Mouse (Mus musculus) neutrophil, adult 5-6 weeks (primary cell): ENCODE results near the gene Cox4i2. TPM values are rescaled to one million over a fixed set of nuclear protein-coding genes. Genes with fewer than 3 reads are reported as not detected.

Experiments
- ATAC-seq: fragments of 151-379, 151-347 bp; 2 replicates; pipeline ENCODE4 v1.8.0; 2017; ENCODE audit warnings: mild to moderate bottlenecking, moderate TSS enrichment; ENCODE audit not compliant: insufficient number of reproducible peaks, poor library complexity, low FRiP score, severe bottlenecking; ENCODE audit errors: extremely low read depth
- total RNA-seq: library from RNA; stranded (forward); fragments of 200-1000 nt; gene quantifications from 2 replicates; pipeline ENCODE4 v1.2.3, GENCODE M21; 2017

Gene Cox4i2
- total RNA-seq, 1 experiment from 2014 or later, result not detected

DNA sequence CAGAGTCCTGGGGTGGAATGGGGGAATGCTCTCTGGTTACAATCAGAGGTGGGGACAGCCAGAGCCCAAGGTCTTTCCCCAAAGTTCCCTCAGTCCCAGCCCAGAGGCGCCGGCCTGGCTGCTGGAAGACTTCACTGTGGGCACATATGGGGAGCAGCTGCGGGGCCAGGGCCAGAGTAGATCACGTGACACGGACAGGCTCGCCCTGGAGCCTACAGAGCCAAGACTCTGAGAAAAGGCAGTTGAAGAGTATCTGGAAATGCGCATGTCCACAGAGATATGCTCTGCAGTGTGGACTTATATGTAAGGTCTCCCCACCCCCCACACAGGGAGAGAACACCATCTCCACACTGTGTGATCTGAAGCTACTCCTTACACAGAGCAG is 24.3 kb upstream of the Cox4i2 start:
- ATAC-seq, result no peak

DNA sequence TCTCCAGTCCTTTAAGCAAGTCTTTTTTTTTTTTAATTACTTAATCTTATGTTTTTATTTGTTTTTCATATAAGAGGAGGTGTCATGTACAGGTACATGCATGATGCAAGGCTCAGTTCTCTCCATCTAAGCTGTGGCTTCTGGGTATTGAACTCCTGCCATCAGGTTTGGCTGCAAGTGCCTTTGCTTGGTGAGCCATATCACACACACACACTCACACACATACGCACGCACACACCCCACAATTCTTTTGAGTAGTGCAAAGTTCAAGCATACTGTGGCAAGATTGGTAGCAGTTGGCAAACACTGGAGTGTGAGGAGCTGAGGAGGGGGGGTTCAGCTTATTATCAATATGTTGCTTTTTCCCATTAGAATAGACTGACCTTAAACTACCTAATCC is 20.8 kb upstream of the Cox4i2 start:
- ATAC-seq, result no peak

DNA sequence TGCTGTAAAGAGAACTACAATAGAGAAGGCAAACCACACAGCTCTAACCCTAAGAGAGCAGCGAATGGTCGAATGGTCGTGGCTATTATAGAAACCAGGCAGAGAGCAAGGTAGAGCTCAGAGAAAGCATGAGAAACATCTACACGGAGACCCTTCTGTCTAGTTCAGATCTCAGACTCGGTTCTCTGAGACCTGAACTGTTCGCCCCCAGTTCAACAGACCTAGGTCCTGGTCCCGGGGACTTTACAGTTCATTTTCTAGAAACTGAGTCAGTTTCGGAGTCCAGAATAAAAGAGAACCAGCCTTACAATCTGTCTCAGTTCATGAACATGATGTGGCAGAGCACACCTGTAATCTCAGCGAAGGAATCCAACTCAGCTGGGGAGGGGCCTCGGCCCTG is 19.5 kb upstream of the Cox4i2 start:
- no peak for ATAC-seq

DNA sequence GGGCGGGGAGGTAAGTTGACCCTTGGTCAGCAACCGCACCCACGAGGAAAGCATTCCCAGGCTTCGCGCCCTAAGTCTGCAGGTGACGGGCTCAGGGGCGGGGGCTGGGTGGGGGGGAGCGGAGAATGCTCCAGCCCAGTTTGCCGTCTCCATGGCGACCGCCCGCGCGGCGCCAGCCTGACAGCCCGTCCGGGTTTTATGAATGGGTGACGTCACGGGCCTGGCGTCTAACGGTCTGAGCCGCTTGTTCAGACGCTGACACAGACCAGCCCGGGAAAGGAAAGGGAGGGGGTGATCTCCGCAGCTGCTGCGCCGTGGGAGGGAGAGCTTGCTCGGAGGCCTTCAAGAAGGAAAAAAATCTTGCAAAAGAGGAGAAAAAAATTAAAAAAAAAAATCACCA is 19.0 kb upstream of the Cox4i2 start:
- ATAC-seq, result 0 out of 2 replicates have a peak, but pooled peaks have one; percentile 21

DNA sequence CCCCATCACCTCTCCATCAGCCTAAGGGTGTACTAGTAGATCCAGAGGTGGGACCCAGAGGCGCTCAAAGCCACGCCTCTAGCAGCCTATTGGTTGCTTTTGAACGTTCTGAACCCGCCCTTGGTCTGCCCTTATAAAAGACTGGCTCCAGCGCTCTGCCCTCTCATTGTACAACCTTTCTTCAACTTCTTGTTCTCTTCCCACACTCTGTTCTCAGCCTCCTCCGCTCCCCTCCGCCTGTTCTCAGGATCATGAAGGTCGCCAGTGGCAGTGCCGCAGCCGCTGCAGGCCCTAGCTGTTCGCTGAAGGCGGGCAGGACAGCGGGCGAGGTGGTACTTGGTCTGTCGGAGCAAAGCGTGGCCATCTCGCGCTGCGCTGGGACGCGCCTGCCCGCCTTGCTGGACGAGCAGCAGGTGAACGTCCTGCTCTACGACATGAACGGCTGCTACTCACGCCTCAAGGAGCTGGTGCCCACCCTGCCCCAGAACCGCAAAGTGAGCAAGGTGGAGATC is 17.8 kb upstream of the Cox4i2 start, which contains the start of gene Id1:
Gene Id1, plus strand, starts transcription at position 162 of the 512 bp plus-strand sequence.
- peak; percentile 78 for ATAC-seq

DNA sequence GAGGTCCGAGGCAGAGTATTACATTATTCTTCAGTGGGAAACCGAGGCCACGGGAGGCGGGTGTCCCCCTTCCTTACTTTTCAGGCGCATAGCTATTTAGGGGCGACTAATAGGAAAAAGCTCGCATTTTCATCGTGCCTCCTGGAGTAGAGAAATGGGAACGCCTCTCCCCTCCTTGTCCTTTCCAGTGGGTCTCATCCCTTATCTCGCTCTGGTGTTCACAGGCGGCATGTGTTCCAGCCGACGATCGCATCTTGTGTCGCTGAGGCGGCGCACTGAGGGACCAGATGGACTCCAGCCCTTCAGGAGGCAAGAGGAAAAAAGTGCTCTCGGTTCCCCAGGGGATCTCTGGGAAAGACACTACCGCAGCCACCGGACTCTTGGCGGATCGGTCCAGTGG is 17.2 kb upstream of the Cox4i2 start:
- ATAC-seq, result no peak

DNA sequence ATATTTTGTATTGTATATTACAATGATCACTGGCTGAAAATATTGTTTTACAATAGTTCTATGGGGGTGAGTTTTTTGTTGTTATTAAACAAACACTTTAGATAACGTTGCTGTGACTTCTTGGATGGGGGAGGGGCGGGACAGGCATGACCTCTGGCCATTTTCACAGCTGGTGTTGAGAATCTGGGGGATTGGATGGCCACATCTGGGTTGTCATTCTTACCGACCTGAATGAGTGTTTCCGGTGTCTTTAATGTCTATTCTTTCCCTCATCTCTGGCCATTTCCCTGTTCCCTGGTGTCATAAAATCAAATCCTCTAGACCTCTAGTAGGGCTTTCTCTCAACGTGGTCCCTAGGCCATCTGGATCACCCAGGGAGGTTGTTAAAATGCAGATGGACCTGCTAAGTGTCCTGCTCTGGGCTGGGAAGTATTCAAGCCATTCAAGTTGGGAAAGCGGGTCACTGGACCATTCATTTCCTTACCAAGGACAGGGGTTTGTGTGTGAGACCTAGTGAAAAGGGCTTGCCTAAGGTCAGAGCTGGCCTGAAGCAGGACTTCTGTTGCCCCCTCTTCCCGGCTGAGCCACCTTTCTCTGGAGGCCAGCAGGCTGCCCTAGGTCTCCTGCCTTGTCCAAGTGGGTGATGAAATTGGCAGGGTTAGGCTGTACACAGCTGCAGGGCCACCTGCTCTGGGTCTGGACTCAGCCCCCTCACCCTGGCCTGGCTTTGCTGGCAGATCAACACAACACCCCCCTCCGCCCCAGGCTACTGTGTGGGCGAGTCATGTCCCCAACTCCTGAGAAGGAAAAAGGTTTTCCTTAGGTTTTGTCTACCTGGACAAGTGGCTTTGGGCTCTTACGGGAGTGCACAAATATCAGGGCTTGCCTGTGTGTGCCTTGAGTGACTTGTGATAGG is 16.4 kb upstream of the Cox4i2 start:
- no peak for ATAC-seq

DNA sequence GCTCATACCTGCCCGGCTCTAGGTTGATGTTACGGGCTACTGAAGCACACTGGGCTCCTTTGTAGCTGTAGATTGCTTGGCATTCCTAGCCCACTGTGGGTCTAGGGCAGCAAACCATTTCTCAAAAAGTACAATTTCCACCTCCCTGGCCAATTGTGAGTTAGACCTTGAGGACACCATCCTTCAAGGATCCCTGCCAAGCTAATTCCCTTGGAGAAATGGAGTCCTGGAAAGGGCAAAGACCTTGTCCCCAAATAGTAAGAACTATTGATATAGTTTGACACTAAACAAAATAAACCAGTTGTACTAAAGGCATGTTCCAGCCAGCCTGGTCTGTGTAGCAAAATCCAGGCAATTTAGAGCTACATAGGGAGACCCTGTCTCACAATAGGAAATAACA is 15.6 kb upstream of the Cox4i2 start:
- ATAC-seq, result no peak

DNA sequence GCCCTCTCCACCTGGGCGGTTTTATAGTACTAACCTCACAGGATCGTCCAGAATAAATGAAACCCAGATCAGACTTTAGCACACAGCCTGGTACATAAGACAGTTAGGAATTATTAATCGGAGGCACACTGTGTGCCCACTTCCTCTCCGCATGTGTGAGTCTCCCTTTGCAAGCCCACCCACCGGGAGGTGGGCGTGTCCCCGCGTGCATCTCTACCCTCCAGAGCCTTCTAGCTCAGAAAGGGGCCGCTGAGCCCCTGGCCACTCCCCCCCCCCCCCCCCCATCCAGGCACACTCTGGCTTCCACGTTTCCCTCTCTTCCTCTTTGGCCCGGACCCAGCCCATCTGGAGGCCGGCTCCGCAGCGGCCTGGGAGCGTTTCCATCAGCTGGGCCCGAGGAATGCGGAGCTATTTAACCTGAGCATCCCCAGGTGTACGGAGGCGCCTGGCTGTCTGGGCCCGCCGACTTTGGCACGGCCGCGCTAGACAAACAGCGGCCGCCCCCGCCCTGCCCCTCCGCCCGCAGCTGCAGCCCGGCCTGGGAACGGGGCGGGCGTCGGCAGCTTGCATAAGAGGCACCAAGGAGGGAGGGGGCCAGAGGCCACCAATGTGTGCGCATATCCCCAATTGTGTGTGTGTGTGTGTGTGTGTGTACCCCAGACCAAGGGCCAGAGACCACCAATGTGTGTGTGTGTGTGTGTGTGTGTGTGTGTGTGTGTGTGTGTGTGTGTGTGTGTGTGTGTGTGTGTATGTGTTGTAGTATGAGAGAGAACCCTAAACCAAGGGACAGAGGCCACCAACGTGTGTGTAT is 14.7 kb upstream of the Cox4i2 start:
- ATAC-seq, result no peak

DNA sequence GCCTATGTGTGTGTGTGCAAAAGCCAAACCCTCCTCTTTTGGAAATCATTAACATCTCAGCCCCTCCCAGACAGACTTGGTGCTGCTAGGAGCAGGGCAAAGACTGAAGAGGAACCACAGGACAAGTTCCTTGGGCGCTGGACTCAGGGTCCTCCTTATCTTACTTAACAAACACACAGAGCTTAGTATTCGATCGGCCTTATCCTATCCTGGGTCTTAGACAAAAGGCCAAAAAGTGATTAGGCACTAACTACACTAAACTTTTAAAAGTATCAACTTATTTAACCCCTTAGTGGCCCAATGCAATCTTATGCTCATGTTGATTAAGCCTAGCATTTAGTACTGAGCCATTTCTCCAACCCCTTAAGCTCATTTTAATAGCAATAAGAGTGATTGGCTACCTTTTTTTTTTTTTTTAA is 14.1 kb upstream of the Cox4i2 start:
- ATAC-seq, result no peak

DNA sequence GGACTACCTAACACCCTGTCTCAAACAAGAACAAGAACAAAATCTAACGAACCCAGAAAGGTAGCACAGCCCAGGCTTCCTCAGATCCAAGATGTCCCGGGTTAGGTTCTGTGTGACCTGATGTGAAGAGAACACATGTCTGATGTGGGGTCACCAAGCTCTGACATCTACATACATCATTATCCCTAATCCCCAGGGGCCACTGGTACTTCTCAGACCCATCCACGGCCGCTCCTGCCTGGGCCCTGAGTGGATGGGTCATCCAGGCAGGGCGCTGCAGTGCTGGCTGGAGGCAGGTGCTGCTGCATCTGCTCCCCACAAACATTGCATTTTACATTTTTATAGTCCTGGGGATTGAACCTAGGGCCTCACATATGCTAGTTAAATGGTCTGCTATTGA is 13.5 kb upstream of the Cox4i2 start:
- ATAC-seq, result no peak

DNA sequence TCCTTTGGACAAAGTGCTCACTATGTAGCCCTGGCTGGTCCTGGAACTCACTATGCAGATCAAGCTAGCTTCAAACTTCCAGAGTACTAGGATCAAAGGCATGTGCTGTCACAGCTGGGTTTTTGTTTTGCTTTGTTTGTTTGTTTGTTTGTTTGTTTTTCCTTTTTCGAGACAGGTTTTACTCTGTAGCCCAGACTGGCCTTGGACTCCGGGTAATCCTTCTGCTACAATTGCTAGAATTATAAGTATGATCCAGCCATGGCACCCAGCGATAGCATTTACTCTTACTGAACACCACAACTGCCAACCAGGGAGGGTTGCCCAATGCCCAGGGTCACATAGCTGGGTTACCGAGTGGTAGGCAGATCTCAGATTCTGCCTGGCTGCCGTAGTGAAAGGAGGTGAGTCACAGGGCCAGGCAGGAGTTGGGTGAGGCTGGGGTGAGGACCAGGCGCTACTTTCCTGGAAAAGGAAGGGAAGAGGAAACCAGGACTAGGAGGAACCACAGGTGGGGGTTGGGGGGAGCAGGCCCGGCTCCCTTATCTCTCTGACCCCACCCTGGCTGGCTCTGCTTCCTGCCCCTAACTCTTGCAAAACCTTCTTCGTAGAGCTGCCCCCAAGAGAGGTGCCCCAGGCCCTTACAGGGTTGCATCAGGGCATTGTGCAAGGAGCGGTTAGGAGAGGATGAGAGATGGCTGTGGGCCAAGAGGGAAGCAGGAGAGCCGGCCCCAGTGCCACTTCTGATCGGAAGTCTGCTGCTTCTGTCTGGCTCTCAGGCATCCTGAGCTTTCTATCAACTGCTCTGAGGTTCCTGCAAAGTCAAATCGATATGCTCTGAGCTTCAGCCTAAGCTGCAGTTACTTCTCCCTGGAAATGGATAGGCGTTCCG is 12.6 kb upstream of the Cox4i2 start:
- ATAC-seq, result peak; percentile 58

DNA sequence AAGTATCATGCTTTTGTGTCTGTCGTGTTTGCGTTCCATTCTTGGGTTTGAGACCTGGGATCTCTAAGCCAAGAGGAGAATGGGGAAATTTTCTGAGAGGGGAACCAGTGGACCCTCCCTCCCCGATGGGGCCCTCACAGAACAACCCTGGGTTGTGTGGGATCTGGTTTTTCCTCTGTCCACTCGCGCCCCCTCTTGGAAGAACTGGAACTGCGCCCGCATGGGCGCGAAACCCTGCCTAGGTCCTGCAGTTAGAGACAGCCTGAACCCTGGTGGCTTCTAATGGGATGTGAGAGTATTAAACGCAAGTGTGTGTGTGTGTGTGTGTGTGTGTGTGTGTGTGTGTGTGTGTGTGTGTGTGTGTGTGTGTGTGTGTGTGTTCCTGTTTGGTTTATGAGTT is 11.5 kb upstream of the Cox4i2 start:
- ATAC-seq, result peak; percentile 48

DNA sequence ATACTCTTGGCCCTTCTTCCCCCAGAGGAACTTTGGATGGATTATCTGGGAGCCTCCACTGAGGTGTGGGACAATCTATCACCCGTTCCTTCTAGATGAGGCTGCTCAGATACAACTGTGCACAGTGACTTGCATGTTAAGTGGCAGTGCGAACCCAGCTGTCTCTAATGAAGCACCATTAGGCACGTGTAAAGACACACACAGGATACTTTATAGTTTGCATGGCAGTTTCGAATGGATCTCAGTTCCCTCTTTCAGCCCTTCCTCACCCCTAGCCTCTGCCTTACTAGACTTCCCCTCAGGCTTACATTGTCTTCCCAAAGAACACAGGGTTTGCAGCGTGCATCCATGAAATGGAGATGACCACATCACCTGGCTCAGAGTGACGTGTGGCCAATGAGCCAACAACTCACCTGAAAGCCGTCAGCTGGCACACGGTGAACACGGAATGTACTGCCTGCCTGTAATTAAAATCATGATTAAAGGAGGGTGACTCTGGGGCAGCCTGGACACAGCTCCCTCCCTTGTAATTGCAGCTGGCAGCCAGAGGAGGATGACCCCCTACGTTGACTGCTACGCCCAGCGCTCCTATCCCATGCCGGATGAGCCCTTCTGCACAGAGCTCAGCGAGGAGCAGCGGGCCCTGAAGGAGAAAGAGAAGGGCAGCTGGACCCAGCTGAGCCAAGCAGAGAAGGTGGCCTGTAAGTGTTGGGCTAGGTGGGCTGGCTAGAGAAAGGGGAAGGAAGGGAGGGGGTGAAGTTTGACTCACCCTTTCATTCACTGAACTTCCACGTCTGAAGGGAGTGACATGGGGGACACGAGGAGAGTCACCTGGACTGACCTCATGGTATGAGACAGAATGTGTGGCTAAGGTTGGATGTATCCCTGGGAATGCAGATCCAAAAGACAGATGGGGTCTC is 2.8 kb downstream of the Cox4i2 start:
- ATAC-seq, result no peak

DNA sequence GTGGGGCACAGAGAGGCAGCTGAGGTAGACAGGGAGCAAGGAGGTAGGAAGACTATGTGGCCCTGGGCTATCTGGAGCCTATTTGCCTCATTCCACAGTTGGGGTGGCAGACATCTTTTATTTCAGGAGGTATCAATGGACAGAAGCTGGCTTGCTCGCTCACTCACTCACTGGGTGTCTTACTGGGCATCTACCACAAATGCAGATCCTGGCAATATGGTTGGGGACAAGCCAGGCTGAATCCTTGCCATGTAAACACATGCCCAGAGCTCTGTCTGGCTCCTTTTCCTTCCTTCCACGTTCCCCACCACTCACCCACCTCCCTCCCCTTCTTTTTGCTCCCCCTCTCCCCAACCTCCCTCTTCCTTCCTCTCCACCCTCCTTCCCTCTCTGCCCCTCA is 3.5 kb downstream of the Cox4i2 start:
- no peak for ATAC-seq

DNA sequence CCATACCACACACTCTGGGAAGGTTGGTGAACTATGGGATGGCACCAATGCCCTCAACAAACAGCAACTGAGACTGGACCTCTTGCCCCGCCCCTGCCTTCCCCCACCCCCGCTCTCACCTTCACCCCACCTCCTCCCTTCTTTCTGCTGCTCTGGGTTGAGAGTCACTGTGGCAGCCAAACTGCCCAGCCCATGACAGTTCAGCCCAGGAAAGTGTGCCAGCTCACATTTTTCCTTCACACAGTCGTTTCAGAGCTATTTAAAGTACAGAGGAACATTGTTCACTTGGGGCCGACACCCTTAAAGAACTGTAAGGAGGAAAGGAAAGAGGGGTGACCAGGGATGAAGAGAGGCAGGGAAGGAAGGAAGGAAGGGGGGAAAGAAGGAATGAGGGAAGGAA is 4.4 kb downstream of the Cox4i2 start:
- ATAC-seq, result no peak

DNA sequence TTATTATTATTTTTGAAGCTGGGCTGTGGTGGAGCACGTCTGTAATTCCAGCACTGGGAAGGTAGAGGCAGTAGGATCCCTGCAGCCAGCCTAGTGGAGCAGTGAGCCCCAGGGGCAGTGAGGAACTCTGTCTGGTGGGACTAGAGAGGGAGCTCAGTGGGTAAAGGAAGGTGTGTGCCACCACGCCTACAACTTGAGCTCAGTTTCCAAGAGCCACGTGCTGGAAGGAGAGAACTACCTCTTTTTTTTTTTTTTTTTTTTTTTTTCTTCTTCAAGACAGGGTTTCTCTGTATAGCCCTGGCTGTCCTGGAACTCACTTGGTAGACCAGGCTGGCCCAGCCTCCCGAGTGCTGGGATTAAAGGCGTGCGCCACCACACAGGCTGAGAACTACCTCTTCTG is 9.3 kb downstream of the Cox4i2 start:
- no peak for ATAC-seq
